In genomic region chr11:100850038-100850777, GRCm38 (mm10) we compare ENCODE assay signal across 8 mouse cellular contexts. TPM values are rescaled to one million over a fixed set of nuclear protein-coding genes. Genes with fewer than 3 reads are reported as not detected.
A peak's percentile ranks its signal among the peaks of the same experiment; 100 is the strongest.
DNase-seq lines count a peak whose midpoint lies in the region; ATAC-seq and TF ChIP-seq lines count a peak whose summit lies in the region.

Stat5b (minus strand) TSS chr11:100850724.

- WGBS in heart, embryonic 12.5 days: under 1% methylated on average over 96 of the region's 104 CpGs
- WGBS in kidney, embryonic 16.5 days: under 1% methylated on average over 77 of the region's 104 CpGs
- WGBS in liver, embryonic 12.5 days (ENCODE audit: insufficient replicate concordance): under 1% methylated on average over 93 of the region's 104 CpGs
- under 1% methylated on average over 87 of the region's 104 CpGs for WGBS in stomach, embryonic 16.5 days

- peaks cover 42% of the 10 kb centered on the region for H3K4me1 ChIP-seq in erythroblast, embryonic 14.5 days (ENCODE audit: control insufficient read depth)
- peaks cover 37% of the 10 kb centered on the region for H3K4me1 ChIP-seq in heart, embryonic 12.5 days (replicated peaks)
- H3K4me1 ChIP-seq in kidney, embryonic 16.5 days (ENCODE audit: insufficient read depth, low read length): peaks cover 23% of the 10 kb centered on the region
- H3K4me1 ChIP-seq in liver, embryonic 12.5 days: peaks cover 57% of the 10 kb centered on the region
- H3K4me1 ChIP-seq in stomach, embryonic 16.5 days (ENCODE audit: control insufficient read depth, insufficient read depth, low read length): peaks cover 24% of the 10 kb centered on the region

- peak; percentile 80 for TF ChIP-seq POLR2A in brain, embryonic 14.5 days (IDR thresholded peaks at IDR 0.05; ENCODE audit: borderline replicate concordance, extremely low read depth, insufficient read depth, insufficient read length, poor library complexity, severe bottlenecking)

- peak within 1 kb of the TSS; percentile 77 for H3K4me2 ChIP-seq in heart, embryonic 12.5 days
- peak within 1 kb of the TSS; percentile 77 for H3K4me2 ChIP-seq in kidney, embryonic 16.5 days (replicated peaks; ENCODE audit: low read depth, low read length)
- H3K4me2 ChIP-seq in liver, embryonic 12.5 days: peak within 1 kb of the TSS; percentile 95
- peak within 1 kb of the TSS; percentile 78 for H3K4me2 ChIP-seq in stomach, embryonic 16.5 days (ENCODE audit: low read depth, low read length)

- peak; percentile 84 for DNase-seq in brain, embryonic 14.5 days (ENCODE audit: low read depth)
- peak; percentile 90 for DNase-seq in naive thymus-derived CD4-positive, alpha-beta T cell, adult 2 months (ENCODE audit: low read depth)

- H3K9me3 ChIP-seq in erythroblast, embryonic 14.5 days (ENCODE audit: control insufficient read depth, low read length): no peaks in the 10 kb centered on the region
- no peaks in the 10 kb centered on the region for H3K9me3 ChIP-seq in heart, embryonic 12.5 days (replicated peaks)
- no peaks in the 10 kb centered on the region for H3K9me3 ChIP-seq in kidney, embryonic 16.5 days (ENCODE audit: low read length)
- H3K9me3 ChIP-seq in liver, embryonic 12.5 days (replicated peaks): no peaks in the 10 kb centered on the region
- H3K9me3 ChIP-seq in stomach, embryonic 16.5 days (replicated peaks; ENCODE audit: control insufficient read depth, low read length): no peaks in the 10 kb centered on the region

- H3K9ac ChIP-seq in heart, embryonic 12.5 days: peak within 1 kb of the TSS; percentile 100
- H3K9ac ChIP-seq in kidney, embryonic 16.5 days (replicated peaks; ENCODE audit: low read length): peak within 1 kb of the TSS; percentile 96
- peak within 1 kb of the TSS; percentile 96 for H3K9ac ChIP-seq in liver, embryonic 12.5 days
- H3K9ac ChIP-seq in stomach, embryonic 16.5 days (ENCODE audit: low read length): peak within 1 kb of the TSS; percentile 98

- peaks cover 6% of the 10 kb centered on the region; the same call in 1 of the 2 replicates for H3K36me3 ChIP-seq in erythroblast, embryonic 14.5 days (ENCODE audit: control insufficient read depth)
- no peaks in the 10 kb centered on the region for H3K36me3 ChIP-seq in heart, embryonic 12.5 days
- no peaks in the 10 kb centered on the region for H3K36me3 ChIP-seq in kidney, embryonic 16.5 days (ENCODE audit: insufficient read depth, low read length)
- H3K36me3 ChIP-seq in liver, embryonic 12.5 days: peaks cover 6% of the 10 kb centered on the region; the same call in 1 of the 2 replicates
- no peaks in the 10 kb centered on the region for H3K36me3 ChIP-seq in stomach, embryonic 16.5 days (ENCODE audit: control insufficient read depth, insufficient read depth, low read length)

- peak within 1 kb of the TSS; percentile 91 for H3K27ac ChIP-seq in heart, embryonic 12.5 days (ENCODE audit: poor library complexity, severe bottlenecking)
- peak within 1 kb of the TSS; percentile 82 for H3K27ac ChIP-seq in kidney, embryonic 16.5 days (ENCODE audit: low read length)
- peak within 1 kb of the TSS; percentile 94 for H3K27ac ChIP-seq in liver, embryonic 12.5 days
- H3K27ac ChIP-seq in stomach, embryonic 16.5 days (ENCODE audit: low read length): peak within 1 kb of the TSS; percentile 89

- TF ChIP-seq CTCF in brain, embryonic 14.5 days (IDR thresholded peaks at IDR 0.05; ENCODE audit: borderline replicate concordance, extremely low read depth, insufficient read depth, insufficient read length): no peak

- peak within 1 kb of the TSS; percentile 93 for H3K4me3 ChIP-seq in erythroblast, embryonic 14.5 days (replicated peaks)
- peak within 1 kb of the TSS; percentile 98 for H3K4me3 ChIP-seq in heart, embryonic 12.5 days
- peak within 1 kb of the TSS; percentile 93 for H3K4me3 ChIP-seq in kidney, embryonic 16.5 days (ENCODE audit: low read length)
- peak within 1 kb of the TSS; percentile 96 for H3K4me3 ChIP-seq in liver, embryonic 12.5 days
- H3K4me3 ChIP-seq in stomach, embryonic 16.5 days (replicated peaks; ENCODE audit: low read length): peak within 1 kb of the TSS; percentile 95

- peaks cover 40% of the 10 kb centered on the region for H3K27me3 ChIP-seq in erythroblast, embryonic 14.5 days (ENCODE audit: control insufficient read depth)
- H3K27me3 ChIP-seq in heart, embryonic 12.5 days (replicated peaks): peaks cover 18% of the 10 kb centered on the region
- 0 out of 2 replicates have a peak, but pooled peaks cover 3% of the 10 kb centered on the region for H3K27me3 ChIP-seq in kidney, embryonic 16.5 days (ENCODE audit: insufficient read depth, low read length)
- H3K27me3 ChIP-seq in liver, embryonic 12.5 days (replicated peaks): peaks cover 34% of the 10 kb centered on the region
- H3K27me3 ChIP-seq in stomach, embryonic 16.5 days (ENCODE audit: control insufficient read depth, insufficient read depth, low read length): no peaks in the 10 kb centered on the region

- ATAC-seq in CD4-positive, CD25-positive, alpha-beta regulatory T cell, adult 4 months: peak; percentile 40
- ATAC-seq in heart, embryonic 12.5 days (ENCODE audit: insufficient number of reproducible peaks, low FRiP score): peak; percentile 90
- ATAC-seq in kidney, embryonic 16.5 days (ENCODE audit: low FRiP score, low TSS enrichment): peak; percentile 78
- peak; percentile 79 for ATAC-seq in liver, embryonic 12.5 days
- ATAC-seq in stomach, embryonic 16.5 days (ENCODE audit: insufficient read depth, low FRiP score): peak; percentile 87

RNA-seq across cellular contexts. Expression of gene Stat5b, which starts in this region (rescaled TPM):
- polyA plus RNA-seq in CD4-positive, CD25-positive, alpha-beta regulatory T cell, adult 4 months (2017; shearing (Covaris generic)): 10 to 100 TPM; 39.3 to 53.2 TPM
- 16.4 and 21.5 TPM in 2 replicates for polyA plus RNA-seq in brain, embryonic 14.5 days (2012; rRNA removed)
- polyA plus RNA-seq in erythroblast, embryonic 14.5 days (2012): 0.67 and 0.90 TPM in 2 replicates
- 35.0 and 35.3 TPM in 2 replicates for polyA plus RNA-seq in heart, embryonic 12.5 days (2016; fragmentation: Nextera tagmentation; extraction: Ambion mirVana)
- 18.7 and 22.5 TPM in 2 replicates for polyA plus RNA-seq in kidney, embryonic 16.5 days (2015; fragmentation: Nextera tagmentation; extraction: Ambion mirVana)
- 31.6 and 33.7 TPM in 2 replicates for polyA plus RNA-seq in liver, embryonic 12.5 days (2016; fragmentation: Nextera tagmentation; extraction: Ambion mirVana)
- 26.2 and 27.4 TPM in 2 replicates for polyA plus RNA-seq in stomach, embryonic 16.5 days (2015; fragmentation: Nextera tagmentation; extraction: Ambion mirVana)

Comparison
In these comparisons a context has a peak if more than half of its experiments do, and no peak if none do; other contexts are left out.
1. Peak in every context shown above with its lines: DNase-seq, ATAC-seq, H3K4me3 ChIP-seq and H3K27ac ChIP-seq.
2. ATAC-seq: peak in every context shown above with its lines; median percentile 90 in heart, embryonic 12.5 days; 87 in stomach, embryonic 16.5 days; 79 in liver, embryonic 12.5 days; 78 in kidney, embryonic 16.5 days; 40 in CD4-positive, CD25-positive, alpha-beta regulatory T cell, adult 4 months.